Mouse (Mus musculus): ENCODE measurements around the gene Naga.
"Not testable (repeated sequence)": the region's sequence is repeated elsewhere in the genome, so short reads cannot be mapped to it uniquely, and the experiment has no call there.

Naga gene

GRCm38 (mm10) chr15:82338593-82339112 is at the start of gene Naga, which contains the start of the genes Pheta2 and Smdt1:
Gene Naga, minus strand, starts transcription at chr15:82338925.
Gene Pheta2, plus strand, starts transcription at chr15:82338942.
Gene Smdt1, plus strand, starts transcription at chr15:82338959.
- peak; percentile 98 for DNase-seq

DNA sequence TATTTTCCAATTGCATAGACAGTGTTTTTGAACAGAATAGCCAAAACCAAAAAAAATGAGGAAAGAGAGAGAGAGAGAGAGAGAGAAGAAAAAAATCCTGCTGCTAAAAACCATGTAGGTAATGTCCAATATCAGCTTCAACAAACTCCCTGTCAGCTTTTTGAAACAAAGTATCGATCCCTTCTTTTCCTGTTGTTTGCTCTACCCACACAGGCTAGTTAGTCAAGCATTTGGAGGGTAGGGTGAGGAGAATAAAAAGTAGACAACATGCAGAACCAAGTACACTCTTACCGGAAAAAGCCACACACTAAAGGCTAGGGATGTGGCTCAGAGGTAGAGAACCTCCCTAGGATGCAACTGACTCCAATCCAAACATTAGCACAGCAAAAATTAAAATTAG is 47.0 kb upstream of the Naga start:
- DNase-seq = no peak

- DNase-seq = no peak
These were observed 43.7 kb upstream of the Naga start for GRCm38 (mm10) chr15:82382441-82382840.

GRCm38 (mm10) chr15:82380714-82381062 is 42.0 kb upstream of the Naga start:
- DNase-seq = no peak

- peak; percentile 50 to 60 for DNase-seq
These were observed 41.4 kb upstream of the Naga start, which contains the start of gene Cyp2d22 for GRCm38 (mm10) chr15:82379871-82380713. Gene Cyp2d22, minus strand, starts transcription at chr15:82380260.

DNA sequence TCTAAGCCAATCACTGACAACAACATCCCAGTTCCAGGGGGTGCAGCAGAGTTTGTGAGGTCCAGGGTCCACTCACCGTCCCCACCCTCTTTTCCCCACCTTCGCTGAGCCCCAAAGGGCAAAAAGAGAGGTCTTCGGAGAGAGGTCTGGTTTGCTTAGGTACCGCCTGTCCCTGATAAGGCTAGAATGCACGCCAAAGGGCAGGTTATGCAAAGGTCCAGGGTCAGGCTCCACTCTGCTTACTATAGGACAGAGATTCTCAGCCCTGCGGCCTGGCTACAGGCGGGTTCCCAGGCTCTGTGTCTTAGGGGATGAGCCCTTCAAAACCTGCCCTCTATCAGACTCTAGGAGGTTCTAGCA is 40.8 kb upstream of the Naga start:
- no peak for DNase-seq

- DNase-seq = no peak
These were observed 39.8 kb upstream of the Naga start for GRCm38 (mm10) chr15:82378261-82379180.

GRCm38 (mm10) chr15:82377701-82378100 is 39.0 kb upstream of the Naga start:
- DNase-seq = no peak

DNA sequence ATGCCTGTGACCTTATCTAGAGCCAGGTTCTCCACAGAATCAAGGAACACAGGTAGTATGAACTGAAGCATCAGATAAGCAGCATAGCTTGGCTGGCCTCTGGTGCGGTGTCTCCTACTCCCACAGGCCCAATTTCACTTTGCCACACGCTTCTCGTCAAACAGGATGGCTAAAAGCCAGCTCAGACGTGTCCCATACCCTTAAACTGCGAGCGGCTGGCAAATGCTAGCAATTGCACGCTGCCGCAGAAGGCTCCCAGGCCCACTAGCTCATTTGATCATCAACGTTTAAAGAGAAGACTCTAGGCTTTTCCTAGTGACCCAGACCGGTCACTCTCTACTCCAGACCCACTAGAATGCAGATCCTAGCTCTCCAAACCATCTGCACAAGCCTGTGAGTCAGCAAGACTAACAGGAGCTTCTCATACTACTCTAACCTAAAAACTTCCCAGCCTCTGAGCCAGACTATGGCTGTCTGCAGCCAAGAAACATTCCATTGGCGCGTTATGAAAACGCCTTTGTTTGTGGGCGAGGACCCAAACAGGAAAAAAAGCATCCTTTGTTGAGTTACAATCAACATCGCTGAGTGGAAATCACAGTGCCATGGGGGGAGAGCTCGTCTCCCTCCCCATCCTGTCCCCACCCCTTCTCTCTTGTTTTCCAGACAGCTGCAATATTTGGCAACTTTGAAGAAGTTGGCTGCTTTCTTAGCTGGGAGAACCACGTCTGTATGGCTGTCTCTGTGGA is 37.8 kb upstream of the Naga start:
- peak in 1 of 2 experiments; percentile 41 for DNase-seq

- DNase-seq = no peak
These were observed 37.1 kb upstream of the Naga start for GRCm38 (mm10) chr15:82375855-82376254.

DNA sequence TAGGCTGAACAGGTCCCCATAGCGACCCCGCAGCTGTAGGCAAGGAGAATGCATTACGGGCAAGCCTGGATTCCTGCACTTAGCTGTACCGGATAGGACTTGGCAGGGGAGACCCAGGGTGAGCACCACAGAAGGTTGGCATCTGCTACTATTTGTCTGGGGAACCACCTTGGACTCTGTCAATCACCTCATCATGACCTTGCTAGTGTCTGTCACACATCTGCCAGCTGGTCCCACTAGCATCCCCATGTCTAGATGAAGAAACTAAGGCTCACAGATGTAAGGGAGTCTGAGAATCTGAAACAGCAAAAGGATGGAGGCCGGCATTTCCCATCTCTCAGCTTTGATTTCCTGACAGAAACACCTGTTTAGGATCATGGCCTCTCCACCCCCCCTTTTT is 35.7 kb upstream of the Naga start:
- no peak for DNase-seq

GRCm38 (mm10) chr15:82372991-82373390 is 34.3 kb upstream of the Naga start:
- DNase-seq = no peak

GRCm38 (mm10) chr15:82372446-82372845 is 33.7 kb upstream of the Naga start:
- DNase-seq = no peak

GRCm38 (mm10) chr15:82368851-82369250 is 30.1 kb upstream of the Naga start:
- no peak for DNase-seq

DNA sequence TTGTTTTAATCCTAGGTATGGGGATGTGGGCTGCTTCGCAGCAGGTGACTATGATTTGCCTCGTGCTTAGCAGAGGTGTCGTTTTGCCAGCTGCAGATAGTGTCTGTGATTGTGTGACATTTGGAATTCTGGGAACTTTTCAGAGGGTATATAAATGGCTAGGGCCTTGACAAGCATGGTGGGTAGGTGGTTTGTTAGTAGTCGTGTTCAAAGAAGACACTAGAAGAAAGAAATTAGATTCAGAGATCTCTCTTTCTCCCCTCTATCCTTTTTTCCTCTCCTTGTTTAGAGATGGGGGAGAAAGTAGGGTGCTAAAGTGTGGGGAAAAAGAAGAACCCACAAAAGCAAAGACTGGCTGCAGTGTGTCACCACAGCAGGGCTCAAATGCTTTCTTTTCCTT is 29.4 kb upstream of the Naga start:
- DNase-seq = no peak

GRCm38 (mm10) chr15:82364561-82364960 is 25.8 kb upstream of the Naga start:
- DNase-seq = not testable (repeated sequence)

DNA sequence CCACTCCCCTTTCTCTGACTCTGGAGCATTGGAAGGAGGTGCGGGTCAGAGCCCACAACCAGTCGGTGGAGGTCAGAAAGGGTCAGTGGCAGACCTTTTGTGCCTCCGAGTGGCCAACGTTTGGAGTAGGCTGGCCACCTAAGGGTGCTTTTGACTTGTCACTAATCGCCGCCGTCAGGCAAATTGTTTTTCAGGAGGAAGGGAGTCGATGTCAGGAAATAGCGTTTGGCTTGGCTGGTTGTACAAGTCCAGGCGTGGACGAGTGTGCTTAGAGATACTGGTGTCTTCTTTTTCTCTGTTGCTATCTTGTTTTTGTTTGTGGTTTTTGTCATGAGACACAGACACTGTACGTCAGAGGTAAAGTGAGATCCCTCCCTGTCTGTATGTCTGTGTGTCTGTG is 25.1 kb upstream of the Naga start:
- not testable (repeated sequence) for DNase-seq

- DNase-seq = no peak
These were observed 23.5 kb upstream of the Naga start for GRCm38 (mm10) chr15:82362234-82362633.

GRCm38 (mm10) chr15:82361459-82362018 is 22.8 kb upstream of the Naga start:
- DNase-seq = no peak

DNA sequence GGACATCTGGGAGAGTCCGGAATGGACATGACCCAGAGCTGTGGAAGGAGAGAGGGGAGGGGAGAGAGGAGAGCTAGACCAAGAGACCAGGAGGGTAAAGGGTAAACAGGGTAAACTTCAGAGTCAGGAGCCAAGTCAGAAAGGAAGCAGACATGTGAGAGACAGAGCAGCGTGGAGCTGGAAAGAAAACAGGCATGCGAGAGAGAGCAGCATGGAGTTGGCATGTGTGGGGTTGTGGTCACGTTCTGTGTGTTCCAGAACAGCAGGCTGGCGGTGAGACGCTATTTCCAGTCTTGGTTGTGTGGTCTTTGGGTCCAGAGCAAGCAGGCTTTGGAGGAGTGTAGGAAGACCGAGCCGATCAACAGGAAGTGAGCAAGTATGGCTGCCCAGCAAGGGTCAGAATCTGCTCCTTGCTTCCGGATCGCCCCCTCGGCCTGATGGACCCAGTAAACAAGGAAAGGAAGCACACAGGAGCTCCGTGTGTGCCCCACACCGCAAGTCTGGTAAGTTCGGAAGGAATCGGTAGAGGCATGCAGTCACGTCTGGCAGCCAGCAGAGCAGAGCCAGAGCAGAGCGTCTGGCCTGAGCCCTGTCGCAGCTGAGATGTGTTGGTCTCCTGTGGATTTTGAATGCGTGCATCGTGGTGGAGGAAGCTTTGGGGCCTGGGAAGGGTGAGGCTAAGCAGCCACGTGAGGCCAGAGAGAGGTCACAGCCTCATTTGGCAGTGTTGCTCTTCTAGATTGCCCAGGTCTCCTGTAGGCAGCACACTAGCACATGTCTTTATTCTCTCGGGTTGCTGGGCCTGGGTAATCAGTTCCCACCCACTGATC is 19.9 kb upstream of the Naga start:
- no peak for DNase-seq
